Mouse (Mus musculus) brain, embryonic 14.5 days (tissue): ENCODE data around the gene Cacna2d4.

Source experiments
- CTCF ChIP-seq: fragments of 200-500 bp; IDR thresholded peaks from 2 replicates; pipeline ENCODE4 v1.5.1; 2012; ENCODE audit warnings: inconsistent platforms, mild to moderate bottlenecking, moderate library complexity, borderline replicate concordance; ENCODE audit not compliant: insufficient read depth, insufficient read length; ENCODE audit errors: extremely low read depth
- POLR2A ChIP-seq: fragments of 200-500 bp; IDR thresholded peaks from 2 replicates; pipeline ENCODE4 v1.6.1; 2012; ENCODE audit warnings: mild to moderate bottlenecking, inconsistent platforms, borderline replicate concordance; ENCODE audit not compliant: poor library complexity, insufficient read depth, insufficient read length, severe bottlenecking; ENCODE audit errors: extremely low read depth

DNA sequence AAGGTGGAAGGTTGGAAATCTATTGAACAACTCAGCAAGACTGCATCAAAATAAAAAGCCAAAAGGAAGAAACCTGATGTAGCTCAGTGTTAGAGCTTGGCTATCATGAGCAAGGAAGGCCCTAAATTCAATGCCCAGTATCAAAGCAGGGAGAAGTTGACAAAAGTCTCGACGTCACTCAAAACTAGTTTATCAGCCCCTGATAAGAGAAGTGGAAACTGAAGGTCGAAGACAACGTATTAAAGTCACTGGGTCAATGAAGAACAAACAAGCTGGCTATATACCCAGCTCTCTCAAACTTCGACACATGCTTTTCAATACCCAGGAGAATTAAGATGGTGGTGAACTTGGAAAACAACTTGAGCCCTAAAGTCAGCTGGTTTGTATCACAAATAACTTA is 135.9 kb downstream of the Cacna2d4 start:
- TF ChIP-seq CTCF, result no peak
- no peak for TF ChIP-seq POLR2A
